Mouse (Mus musculus) hindbrain, embryonic 11.5 days (tissue): Measurements from ENCODE around the gene Sumo2. TPM values are rescaled to one million over a fixed set of nuclear protein-coding genes. Genes with fewer than 3 reads are reported as not detected.
"Not testable (repeated sequence)": the region's sequence is repeated elsewhere in the genome, so short reads cannot be mapped to it uniquely, and the experiment has no call there.

ENCODE experiments used
- ATAC-seq: fragments of 200-750 bp; cut with Nextera tagmentation; 2 replicates; pipeline ENCODE4 v1.8.0; 2017; ENCODE audit warnings: mild to moderate bottlenecking, moderate TSS enrichment, moderate library complexity; ENCODE audit not compliant: low FRiP score
- DNase-seq: peaks from one replicate; pipeline ENCODE4 v3.0.0-alpha.2; 2015; ENCODE audit warnings: low spot score
- H3K27ac ChIP-seq: fragments of 300-500 bp; sonication (generic); 2 replicates; pipeline ENCODE4 v1.5.1; 2014; ENCODE audit warnings: mild to moderate bottlenecking, low read depth, low read length
- H3K27me3 ChIP-seq: fragments of 300-500 bp; sonication (generic); 2 replicates; pipeline ENCODE4 v1.6.1; 2014; ENCODE audit warnings: mild to moderate bottlenecking, low read length, moderate library complexity, mixed read lengths; ENCODE audit not compliant: control insufficient read depth, insufficient read depth
- H3K36me3 ChIP-seq: fragments of 300-500 bp; sonication (generic); 2 replicates; pipeline ENCODE4 v1.6.1; 2014; ENCODE audit warnings: mild to moderate bottlenecking, low read length, moderate library complexity, mixed read lengths; ENCODE audit not compliant: control insufficient read depth, insufficient read depth
- H3K4me1 ChIP-seq: fragments of 300-500 bp; sonication (generic); replicated peaks from 2 replicates; pipeline ENCODE4 v1.6.1; 2014; ENCODE audit warnings: low read length, mixed read lengths; ENCODE audit not compliant: control insufficient read depth, insufficient read depth
- H3K4me2 ChIP-seq: fragments of 300-500 bp; sonication (generic); replicated peaks from 2 replicates; pipeline ENCODE4 v1.6.1; 2014; ENCODE audit warnings: mild to moderate bottlenecking, low read depth, low read length
- H3K4me3 ChIP-seq: fragments of 300-500 bp; sonication (generic); 2 replicates; pipeline ENCODE4 v1.5.1; 2014; ENCODE audit warnings: low read depth, low read length
- H3K9ac ChIP-seq: fragments of 300-500 bp; sonication (generic); 2 replicates; pipeline ENCODE4 v1.6.1; 2014; ENCODE audit warnings: low read depth, low read length
- H3K9me3 ChIP-seq: fragments of 300-500 bp; sonication (generic); 2 replicates; pipeline ENCODE4 v1.6.1; 2016; ENCODE audit warnings: low read length; ENCODE audit not compliant: control insufficient read depth
- WGBS: fragments of 180-500 bp; shearing (Covaris S2); extraction: QIAGEN DNeasy Blood & Tissue Kit; methylation state at CpG from one replicate; pipeline ENCODE4 v1.1.7; 2014; 5-methylcytosine and 5-hydroxymethylcytosine counted together
- polyA plus RNA-seq: library from polyadenylated mRNA; unstranded; fragments of >200 nt; fragmentation: Nextera tagmentation; extraction: Ambion mirVana; gene quantifications from 2 replicates; pipeline ENCODE4 v1.2.1, GENCODE M21; 2014

The Sumo2 gene
- polyA plus RNA-seq, 1 experiment from 2014 or later = 1,523 TPM

- Histone ChIP-seq H3K27ac (no peak overlapping the region), H3K4me1 (no peaks in the 10 kb centered on the region), H3K9ac (no peak overlapping the region), H3K27me3 (no peaks in the 10 kb centered on the region), H3K36me3 (peaks cover 17% of the 10 kb centered on the region), H3K4me2 (no peak overlapping the region), H3K4me3 (no peak overlapping the region), H3K9me3 (no peaks in the 10 kb centered on the region)
- ATAC-seq = no peak
- DNase-seq = no peak
- WGBS = 96% methylated on average over 6 of the region's 6 CpGs
These were observed 33.4 kb downstream of the Sumo2 start for GRCm38 (mm10) chr11:115502636-115503035.

- WGBS = 89% methylated on average over 9 of the region's 9 CpGs
- H3K9ac ChIP-seq, H3K4me2 ChIP-seq, H3K27ac ChIP-seq, DNase-seq, H3K4me1 ChIP-seq, H3K27me3 ChIP-seq, H3K4me3 ChIP-seq, ATAC-seq, H3K9me3 ChIP-seq: not testable (repeated sequence)
- H3K36me3 ChIP-seq = peaks cover 13% of the 10 kb centered on the region; the same call in 1 of the 2 replicates
These were observed 39.5 kb downstream of the Sumo2 start for GRCm38 (mm10) chr11:115496559-115496958.

GRCm38 (mm10) chr11:115492387-115492786 is 43.7 kb downstream of the Sumo2 start:
- no peaks in the 10 kb centered on the region for H3K9me3 ChIP-seq
- no peaks in the 10 kb centered on the region for H3K36me3 ChIP-seq
- H3K4me2 ChIP-seq = peak overlapping the region; percentile 83
- H3K27ac ChIP-seq = no peak overlapping the region
- no peak for DNase-seq
- H3K4me3 ChIP-seq = no peak overlapping the region
- H3K27me3 ChIP-seq = no peaks in the 10 kb centered on the region
- ATAC-seq = no peak
- H3K4me1 ChIP-seq = no peaks in the 10 kb centered on the region; the same call in 1 of the 2 replicates
- WGBS = 42% methylated on average over 6 of the region's 6 CpGs
- H3K9ac ChIP-seq = no peak overlapping the region

GRCm38 (mm10) chr11:115491356-115492083 is 44.6 kb downstream of the Sumo2 start, which contains the start of gene Nt5c:
Nt5c (minus strand) TSS chr11:115491862.
- peak within 1 kb of the TSS; percentile 74 for H3K27ac ChIP-seq
- 1% methylated on average over 43 of the region's 43 CpGs for WGBS
- H3K4me3 ChIP-seq = peak within 1 kb of the TSS; percentile 72
- DNase-seq (peak; percentile 83), ATAC-seq (peak; percentile 89)
- H3K4me2 ChIP-seq = peak within 1 kb of the TSS; percentile 83
- no peaks in the 10 kb centered on the region; the same call in 1 of the 2 replicates for H3K4me1 ChIP-seq
- no peaks in the 10 kb centered on the region for H3K27me3 ChIP-seq
- no peaks in the 10 kb centered on the region for H3K36me3 ChIP-seq
- H3K9me3 ChIP-seq = no peaks in the 10 kb centered on the region
- peak within 1 kb of the TSS; percentile 75 for H3K9ac ChIP-seq

- Histone ChIP-seq H3K27ac (no peak overlapping the region), H3K36me3 (no peaks in the 10 kb centered on the region), H3K4me3 (peak overlapping the region; percentile 72), H3K4me1 (no peaks in the 10 kb centered on the region; the same call in 1 of the 2 replicates), H3K27me3 (no peaks in the 10 kb centered on the region), H3K4me2 (peak overlapping the region; percentile 83), H3K9me3 (no peaks in the 10 kb centered on the region), H3K9ac (peak overlapping the region; percentile 75)
- 27% methylated on average over 25 of the region's 25 CpGs for WGBS
- ATAC-seq (no peak; the same call in 1 of the 2 replicates), DNase-seq (peak; percentile 29)
These were observed 45.4 kb downstream of the Sumo2 start for GRCm38 (mm10) chr11:115490441-115491355.

GRCm38 (mm10) chr11:115488551-115489104 is 47.4 kb downstream of the Sumo2 start:
- H3K9ac ChIP-seq = no peak overlapping the region
- 89% methylated on average over 19 of the region's 19 CpGs for WGBS
- no peaks in the 10 kb centered on the region for H3K9me3 ChIP-seq
- no peak overlapping the region for H3K4me3 ChIP-seq
- H3K4me1 ChIP-seq = peaks cover 6% of the 10 kb centered on the region
- H3K4me2 ChIP-seq = no peak overlapping the region
- no peak overlapping the region for H3K27ac ChIP-seq
- no peaks in the 10 kb centered on the region for H3K36me3 ChIP-seq
- ATAC-seq (no peak), DNase-seq (no peak)
- no peaks in the 10 kb centered on the region for H3K27me3 ChIP-seq

GRCm38 (mm10) chr11:115485155-115485554 is 50.9 kb downstream of the Sumo2 start:
- Histone ChIP-seq H3K4me1 (peaks cover 6% of the 10 kb centered on the region), H3K27me3 (no peaks in the 10 kb centered on the region), H3K9me3 (no peaks in the 10 kb centered on the region), H3K4me3 (no peak overlapping the region), H3K27ac (no peak overlapping the region), H3K9ac (no peak overlapping the region), H3K4me2 (no peak overlapping the region), H3K36me3 (no peaks in the 10 kb centered on the region)
- no peak for ATAC-seq
- peak; percentile 47 for DNase-seq
- 43% methylated on average over 12 of the region's 12 CpGs for WGBS

GRCm38 (mm10) chr11:115483726-115484125 is 52.4 kb downstream of the Sumo2 start:
- DNase-seq (peak; percentile 91), ATAC-seq (no peak)
- H3K4me3 ChIP-seq = no peak overlapping the region
- no peaks in the 10 kb centered on the region for H3K27me3 ChIP-seq
- no peaks in the 10 kb centered on the region for H3K9me3 ChIP-seq
- H3K27ac ChIP-seq = no peak overlapping the region
- no peak overlapping the region for H3K4me2 ChIP-seq
- H3K4me1 ChIP-seq = peaks cover 6% of the 10 kb centered on the region
- no peak overlapping the region for H3K9ac ChIP-seq
- WGBS = 17% methylated on average over 6 of the region's 6 CpGs
- H3K36me3 ChIP-seq = no peaks in the 10 kb centered on the region
